Mouse (Mus musculus) monocyte, adult 5-6 weeks (primary cell): Measurements from ENCODE around the gene 1810055G02Rik. TPM values are rescaled to one million over a fixed set of nuclear protein-coding genes. Genes with fewer than 3 reads are reported as not detected.

ENCODE experiments used
- ATAC-seq: fragments of 153-309, 156-312 bp; replicated peaks from 2 replicates; pipeline ENCODE4 v1.8.0; 2017; ENCODE audit warnings: mild to moderate bottlenecking; ENCODE audit not compliant: low TSS enrichment, insufficient number of reproducible peaks, severe bottlenecking, poor library complexity, low FRiP score
- total RNA-seq: library from RNA; stranded (forward); fragments of 200-1000, 200-491, 200-594 nt; gene quantifications from 3 replicates; pipeline ENCODE4 v1.2.3, GENCODE M21; 2017

Gene 1810055G02Rik
- total RNA-seq, result 3.8 to 9.4 TPM (median 9.1 TPM) in 3 replicates

GRCm38 (mm10) chr19:3708078-3709012 is at the start of gene 1810055G02Rik:
TSS of gene 1810055G02Rik (plus strand) at chr19:3708293.
- peak; percentile 97 for ATAC-seq

GRCm38 (mm10) chr19:3665510-3665909 is 42.6 kb upstream of the 1810055G02Rik start:
- 0 out of 2 replicates have a peak, but pooled peaks have one; percentile 15 for ATAC-seq

- no peak for ATAC-seq
Observed at GRCm38 (mm10) chr19:3666632-3667031, 41.5 kb upstream of the 1810055G02Rik start.

GRCm38 (mm10) chr19:3667155-3667895 is 40.8 kb upstream of the 1810055G02Rik start:
- no peak for ATAC-seq

GRCm38 (mm10) chr19:3667979-3668378 is 40.1 kb upstream of the 1810055G02Rik start:
- no peak for ATAC-seq

GRCm38 (mm10) chr19:3668551-3668950 is 39.5 kb upstream of the 1810055G02Rik start:
- ATAC-seq, result no peak

- no peak; the same call in 1 of the 2 replicates for ATAC-seq
Observed at GRCm38 (mm10) chr19:3669100-3669499, 39.0 kb upstream of the 1810055G02Rik start.

- ATAC-seq, result no peak
Observed at GRCm38 (mm10) chr19:3673149-3673548, 34.9 kb upstream of the 1810055G02Rik start.

GRCm38 (mm10) chr19:3674122-3674855 is 33.8 kb upstream of the 1810055G02Rik start:
- no peak for ATAC-seq

GRCm38 (mm10) chr19:3680732-3681131 is 27.4 kb upstream of the 1810055G02Rik start:
- no peak for ATAC-seq

- ATAC-seq, result no peak
Observed at GRCm38 (mm10) chr19:3681310-3681934, 26.7 kb upstream of the 1810055G02Rik start.

GRCm38 (mm10) chr19:3684414-3684813 is 23.7 kb upstream of the 1810055G02Rik start:
- ATAC-seq, result no peak

GRCm38 (mm10) chr19:3684957-3685580 is 23.0 kb upstream of the 1810055G02Rik start:
- ATAC-seq, result no peak

- no peak for ATAC-seq
Observed at GRCm38 (mm10) chr19:3685611-3686214, 22.4 kb upstream of the 1810055G02Rik start.

GRCm38 (mm10) chr19:3686215-3686894 is 21.7 kb upstream of the 1810055G02Rik start, which contains the start of gene Lrp5:
TSS of gene Lrp5 (minus strand) at chr19:3686564.
- ATAC-seq, result no peak

- peak; percentile 91 for ATAC-seq
Observed at GRCm38 (mm10) chr19:3687676-3688171, 20.4 kb upstream of the 1810055G02Rik start.

- ATAC-seq, result no peak
Observed at GRCm38 (mm10) chr19:3691337-3691736, 16.8 kb upstream of the 1810055G02Rik start.
